Comparison of ENCODE assay signal across 9 mouse cellular contexts in the genomic region with DNA sequence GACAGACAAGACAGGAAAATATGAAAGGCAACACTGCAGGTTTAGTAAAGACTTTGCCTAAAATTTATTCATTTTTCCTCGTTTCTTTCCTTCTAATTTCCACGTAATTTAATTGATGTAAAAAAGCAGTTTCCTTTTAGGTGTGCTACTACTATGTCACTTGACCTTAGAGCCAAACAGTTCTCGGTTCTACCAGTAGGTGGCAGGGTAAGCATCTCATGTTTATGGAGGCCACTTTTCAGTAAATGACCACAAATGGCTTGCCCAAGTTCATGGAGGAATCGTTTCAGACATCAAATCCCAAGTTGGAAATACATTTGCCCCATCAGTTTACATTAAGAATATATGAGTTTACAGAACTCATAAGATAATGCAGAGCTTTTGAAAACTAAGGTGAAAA.
DNase-seq lines count a peak whose midpoint lies in the region; ATAC-seq and TF ChIP-seq lines count a peak whose summit lies in the region.
"Had no signal": no experiment of that assay in that cellular context is flagged by ENCODE, and none has a peak within 500 bp of the region (broad histone marks: within the 10 kb centered on the region; RNA-seq: fewer than 3 reads in every experiment).

No protein-coding gene starts in this region.

- H3K4me3 ChIP-seq in intestine, postnatal 0 days (ENCODE audit: low read depth, low read length) = no peak overlapping the region
- no peak overlapping the region for H3K4me3 ChIP-seq in intestine, embryonic 16.5 days (ENCODE audit: low read length)
- H3K4me3 ChIP-seq in midbrain, postnatal 0 days (ENCODE audit: low read depth, low read length) = no peak overlapping the region
- H3K4me3 ChIP-seq: liver, embryonic 13.5 days had no signal

- H3K9ac ChIP-seq in intestine, postnatal 0 days (ENCODE audit: low read depth, low read length) = no peak overlapping the region
- H3K9ac ChIP-seq in intestine, embryonic 16.5 days (ENCODE audit: low read depth, low read length) = no peak overlapping the region
- H3K9ac ChIP-seq in midbrain, postnatal 0 days (replicated peaks; ENCODE audit: low read length, poor library complexity, severe bottlenecking) = no peak overlapping the region
- H3K9ac ChIP-seq: liver, embryonic 13.5 days had no signal

- H3K36me3 ChIP-seq in intestine, postnatal 0 days (ENCODE audit: control insufficient read depth, insufficient read depth) = no peaks in the 10 kb centered on the region
- H3K36me3 ChIP-seq in intestine, embryonic 16.5 days (ENCODE audit: control insufficient read depth, insufficient read depth, low read length) = no peaks in the 10 kb centered on the region
- H3K36me3 ChIP-seq in midbrain, postnatal 0 days (ENCODE audit: insufficient read depth, low read length) = no peaks in the 10 kb centered on the region

- H3K27ac ChIP-seq in intestine, postnatal 0 days (ENCODE audit: low read depth, low read length) = no peak overlapping the region
- no peak overlapping the region for H3K27ac ChIP-seq in intestine, embryonic 16.5 days (ENCODE audit: low read length)
- H3K27ac ChIP-seq in midbrain, postnatal 0 days (ENCODE audit: low read depth, low read length) = no peak overlapping the region
- H3K27ac ChIP-seq: liver, embryonic 13.5 days had no signal

- no peaks in the 10 kb centered on the region for H3K4me1 ChIP-seq in intestine, postnatal 0 days (replicated peaks; ENCODE audit: control insufficient read depth, insufficient read depth, low read length)
- no peaks in the 10 kb centered on the region for H3K4me1 ChIP-seq in intestine, embryonic 16.5 days (ENCODE audit: control insufficient read depth, insufficient read depth, low read length)
- H3K4me1 ChIP-seq in midbrain, postnatal 0 days (ENCODE audit: insufficient read depth, low read length) = no peaks in the 10 kb centered on the region
- H3K4me1 ChIP-seq: liver, embryonic 13.5 days had no signal

- no peak overlapping the region for H3K4me2 ChIP-seq in intestine, postnatal 0 days (replicated peaks; ENCODE audit: low read depth)
- H3K4me2 ChIP-seq in intestine, embryonic 16.5 days (ENCODE audit: low read depth, low read length) = no peak overlapping the region
- H3K4me2 ChIP-seq in midbrain, postnatal 0 days (ENCODE audit: low read depth, low read length, poor library complexity, severe bottlenecking) = no peak overlapping the region
- H3K4me2 ChIP-seq: liver, embryonic 13.5 days had no signal

- DNase-seq in CD4-positive helper T cell, adult 2 months (ENCODE audit: low read depth, low spot score) = peak; percentile 3
- peak; percentile 64 for DNase-seq in ZHBTc4 (ENCODE audit: low read depth, low spot score)
- peak; percentile 58 for DNase-seq in kidney, adult 9 months
- peak; percentile 50 for DNase-seq in midbrain, postnatal 0 days (ENCODE audit: low spot score)
- no peak for DNase-seq in ovary, postnatal 10 days (ENCODE audit: low spot score)
- DNase-seq: liver, embryonic 13.5 days had no signal

- 48% methylated on average over 4 of the region's 4 CpGs for WGBS in intestine, postnatal 0 days
- 54% methylated on average over 4 of the region's 4 CpGs for WGBS in intestine, embryonic 16.5 days
- WGBS in midbrain, postnatal 0 days = 51% methylated on average over 4 of the region's 4 CpGs

- H3K9me3 ChIP-seq in intestine, postnatal 0 days (ENCODE audit: control insufficient read depth) = no peaks in the 10 kb centered on the region
- no peaks in the 10 kb centered on the region for H3K9me3 ChIP-seq in intestine, embryonic 16.5 days (ENCODE audit: control insufficient read depth, low read length)
- no peaks in the 10 kb centered on the region for H3K9me3 ChIP-seq in midbrain, postnatal 0 days (ENCODE audit: low read length)
- H3K9me3 ChIP-seq: liver, embryonic 13.5 days had no signal

- H3K27me3 ChIP-seq in intestine, postnatal 0 days (replicated peaks; ENCODE audit: control insufficient read depth, insufficient read depth, low read length) = no peaks in the 10 kb centered on the region
- H3K27me3 ChIP-seq in intestine, embryonic 16.5 days (replicated peaks; ENCODE audit: control insufficient read depth, insufficient read depth, low read length) = no peaks in the 10 kb centered on the region
- no peaks in the 10 kb centered on the region for H3K27me3 ChIP-seq in midbrain, postnatal 0 days (ENCODE audit: insufficient read depth, low read length)
- H3K27me3 ChIP-seq: liver, embryonic 13.5 days had no signal

- TF ChIP-seq CTCF in intestine, postnatal 0 days (IDR thresholded peaks at IDR 0.05; ENCODE audit: low read depth) = peak; percentile 75
- peak; percentile 70 for TF ChIP-seq CTCF in midbrain, postnatal 0 days (IDR thresholded peaks at IDR 0.05)

- ATAC-seq in intestine, postnatal 0 days = no peak
- no peak for ATAC-seq in intestine, embryonic 16.5 days
- ATAC-seq in common myeloid progenitor, adult 5-6 weeks (replicated peaks; ENCODE audit: low read depth, poor library complexity, severe bottlenecking) = 0 out of 2 replicates have a peak, but pooled peaks have one; percentile 60
- ATAC-seq in midbrain, postnatal 0 days (ENCODE audit: low FRiP score) = no peak
